Mouse (Mus musculus) right cerebral cortex, postnatal 36 days (tissue): ENCODE measurements around the gene Zkscan6.

Experiments
- DNase-seq, 2 experiments: peaks; one replicate each; pipeline ENCODE4 v3.0.0; 2022; ENCODE audit warnings: low spot score in 2 of 2, mixed read lengths in 1 of 2

The Zkscan6 gene

DNA sequence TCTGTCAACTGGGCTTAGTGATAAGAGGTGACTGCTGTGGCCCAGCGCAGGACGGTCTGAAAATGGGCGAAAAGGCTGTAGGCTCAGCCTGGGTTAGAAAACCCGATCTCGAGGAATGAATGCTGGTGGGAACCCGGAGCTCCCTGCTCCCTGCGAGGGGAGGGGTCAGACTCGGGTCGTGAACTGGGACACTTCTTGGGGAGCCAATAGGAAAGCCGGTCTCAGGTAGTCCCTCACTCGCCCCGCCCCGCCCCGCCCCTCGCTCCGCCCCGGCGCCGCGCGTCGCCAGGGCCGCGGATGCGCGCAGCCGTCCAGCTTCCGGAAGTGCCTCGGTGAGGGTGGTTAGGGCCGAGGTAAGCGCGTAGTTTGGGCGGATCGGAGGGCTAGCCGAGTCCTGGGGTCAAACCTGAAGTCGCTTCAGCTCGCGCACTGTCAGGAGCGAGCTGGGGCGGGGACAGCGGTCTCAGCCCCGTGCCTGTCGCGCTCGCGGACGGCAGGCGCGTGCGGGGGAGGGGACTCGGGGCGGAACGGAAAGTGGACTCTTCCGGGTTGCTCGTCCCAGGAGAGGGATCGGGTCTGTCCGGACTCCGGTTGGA is at the start of gene Zkscan6:
Zkscan6 (plus strand) TSS at position 267 of the 596 bp plus-strand sequence.
- DNase-seq, result peak; percentile 80 to 86

DNA sequence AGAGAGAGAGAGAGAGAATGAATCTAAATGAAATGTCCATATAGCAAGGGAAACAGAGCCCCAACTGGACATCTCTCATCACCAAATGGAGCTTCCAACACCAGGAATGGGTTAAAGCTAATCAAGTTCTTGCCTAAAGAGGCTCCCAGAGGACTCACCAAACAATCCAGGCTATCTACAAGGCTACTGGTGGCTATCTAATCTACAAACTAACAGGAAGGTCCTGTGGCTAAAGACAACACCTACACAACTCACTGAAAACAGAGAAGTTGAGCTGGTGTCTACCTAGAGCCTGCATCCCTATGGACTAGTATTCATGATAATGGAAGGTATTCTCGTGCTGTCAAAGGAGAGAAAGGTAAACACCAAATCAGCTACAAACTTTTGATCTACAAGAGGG is 47.6 kb upstream of the Zkscan6 start:
- DNase-seq, result no peak

DNA sequence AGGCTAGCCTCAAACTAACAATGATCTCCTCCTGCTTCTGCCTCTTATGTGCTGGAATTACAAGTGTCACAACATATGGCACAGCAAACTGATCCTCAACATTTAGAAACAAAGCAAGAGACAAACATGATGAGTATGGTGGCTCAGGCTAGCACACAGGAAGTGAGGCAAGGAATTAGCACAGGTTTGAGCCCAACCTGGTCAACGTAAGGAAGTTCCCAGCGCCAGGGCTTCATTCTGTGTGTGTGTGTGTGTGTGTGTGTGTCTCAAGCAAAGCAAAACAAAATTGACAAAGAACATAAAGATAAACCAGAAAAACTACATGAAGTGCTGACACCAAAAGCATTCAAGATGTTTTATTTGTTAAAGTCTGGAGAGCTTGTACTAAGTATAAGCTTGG is 46.1 kb upstream of the Zkscan6 start:
- no peak for DNase-seq

DNA sequence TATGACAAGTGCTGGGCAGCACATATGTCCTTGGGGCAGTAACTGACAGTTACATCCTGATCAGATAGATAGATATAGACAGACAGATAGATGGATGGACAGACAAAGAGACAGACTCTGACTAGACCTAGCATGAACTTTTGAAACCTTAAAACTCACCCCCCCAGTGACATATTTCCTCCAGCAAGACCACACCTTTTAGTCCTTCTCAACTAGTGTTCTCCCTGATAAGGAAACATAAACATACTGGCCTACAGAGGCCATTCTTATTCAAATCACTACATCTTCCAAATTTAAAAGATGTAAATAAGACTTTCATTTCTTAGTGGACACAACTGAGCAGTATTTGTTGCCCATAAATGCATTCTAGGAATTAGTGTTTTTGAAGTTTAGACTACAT is 38.5 kb upstream of the Zkscan6 start:
- no peak for DNase-seq

DNA sequence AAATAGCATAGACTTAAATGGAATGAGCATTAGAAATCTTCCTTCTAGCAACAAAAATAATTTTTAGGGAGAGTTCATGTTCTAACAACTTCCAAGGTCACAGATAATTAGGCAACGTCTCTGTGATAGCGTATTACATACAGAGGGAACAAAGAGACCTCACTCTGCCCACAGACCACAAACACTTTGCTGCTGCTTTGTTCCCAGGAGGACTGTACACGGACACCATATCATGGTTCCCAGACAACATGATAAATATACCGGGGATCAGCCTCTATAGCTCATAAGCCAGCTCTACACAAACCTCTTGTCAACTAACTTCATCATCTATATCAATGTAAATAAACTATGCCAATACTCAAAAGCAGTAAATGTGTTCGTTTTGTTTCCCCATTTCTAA is 37.0 kb upstream of the Zkscan6 start:
- DNase-seq, result no peak

DNA sequence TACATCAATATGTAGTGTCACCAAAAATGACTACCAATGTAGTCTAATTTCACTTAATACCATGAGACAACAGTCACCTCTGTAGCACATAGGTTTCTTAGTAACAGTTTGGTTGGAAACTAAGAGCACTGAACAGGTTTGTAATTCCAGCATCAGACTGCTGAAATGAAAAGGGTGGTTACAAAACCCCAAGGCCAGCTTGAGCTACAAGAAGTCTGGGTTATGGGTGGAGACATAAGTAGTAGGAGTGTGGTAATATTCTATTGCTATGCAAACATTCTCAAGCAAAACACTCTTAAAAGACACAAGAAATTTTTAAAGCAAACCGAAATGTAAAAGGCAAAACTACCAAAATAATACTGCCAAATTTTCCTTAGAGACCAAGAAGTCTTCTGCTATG is 35.4 kb upstream of the Zkscan6 start:
- no peak for DNase-seq

DNA sequence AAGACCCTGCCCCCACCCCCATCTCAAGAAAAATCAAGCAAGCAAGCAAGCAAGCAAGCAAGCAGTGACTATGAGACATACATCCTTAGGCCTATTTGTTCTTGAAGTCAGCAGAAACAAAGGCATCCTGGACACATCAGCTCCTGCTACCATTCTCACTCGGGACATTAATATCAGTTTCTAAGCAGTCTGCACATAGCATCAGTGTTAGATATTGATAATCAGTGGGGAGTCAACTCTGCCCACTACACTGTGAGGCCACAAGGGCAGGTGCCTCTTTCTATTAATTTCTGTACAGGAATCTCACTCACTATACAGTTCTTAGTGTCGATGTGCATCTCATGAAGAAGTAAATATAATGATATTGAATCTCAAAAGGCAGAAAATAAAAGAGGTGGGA is 33.4 kb upstream of the Zkscan6 start:
- no peak for DNase-seq

DNA sequence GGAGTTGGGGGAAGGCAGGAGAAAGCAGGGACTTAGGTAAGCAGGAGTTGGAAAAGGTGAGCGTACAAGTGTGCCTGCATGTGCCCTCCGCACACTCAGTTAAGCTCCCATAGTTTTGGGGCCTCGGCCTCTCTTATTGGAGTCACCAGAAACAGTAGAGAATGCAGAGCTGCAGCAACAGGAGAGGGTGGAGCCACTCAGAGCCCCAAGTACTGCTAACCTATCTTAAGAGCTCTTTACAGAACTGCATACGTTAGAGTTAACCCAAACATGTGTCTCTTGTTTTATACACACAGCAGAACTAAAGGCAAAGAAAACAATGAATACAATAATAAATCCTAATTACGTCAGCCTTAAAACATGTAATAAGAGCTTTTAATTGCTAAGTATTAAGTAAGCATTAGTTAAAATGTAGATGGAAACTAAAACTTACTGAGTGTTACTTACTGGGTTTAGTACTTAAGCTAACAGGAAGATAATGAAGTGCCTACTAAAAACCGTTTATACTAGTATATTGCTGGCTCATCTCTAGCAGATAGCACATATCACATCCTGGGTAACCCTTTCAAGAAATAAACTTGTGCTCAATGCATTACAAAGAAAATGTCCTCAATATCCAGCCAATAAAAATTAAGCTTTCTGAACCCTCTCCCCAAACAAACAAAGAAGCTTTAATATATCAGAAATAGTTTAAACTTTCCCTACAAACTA is 32.9 kb upstream of the Zkscan6 start:
- no peak for DNase-seq

DNA sequence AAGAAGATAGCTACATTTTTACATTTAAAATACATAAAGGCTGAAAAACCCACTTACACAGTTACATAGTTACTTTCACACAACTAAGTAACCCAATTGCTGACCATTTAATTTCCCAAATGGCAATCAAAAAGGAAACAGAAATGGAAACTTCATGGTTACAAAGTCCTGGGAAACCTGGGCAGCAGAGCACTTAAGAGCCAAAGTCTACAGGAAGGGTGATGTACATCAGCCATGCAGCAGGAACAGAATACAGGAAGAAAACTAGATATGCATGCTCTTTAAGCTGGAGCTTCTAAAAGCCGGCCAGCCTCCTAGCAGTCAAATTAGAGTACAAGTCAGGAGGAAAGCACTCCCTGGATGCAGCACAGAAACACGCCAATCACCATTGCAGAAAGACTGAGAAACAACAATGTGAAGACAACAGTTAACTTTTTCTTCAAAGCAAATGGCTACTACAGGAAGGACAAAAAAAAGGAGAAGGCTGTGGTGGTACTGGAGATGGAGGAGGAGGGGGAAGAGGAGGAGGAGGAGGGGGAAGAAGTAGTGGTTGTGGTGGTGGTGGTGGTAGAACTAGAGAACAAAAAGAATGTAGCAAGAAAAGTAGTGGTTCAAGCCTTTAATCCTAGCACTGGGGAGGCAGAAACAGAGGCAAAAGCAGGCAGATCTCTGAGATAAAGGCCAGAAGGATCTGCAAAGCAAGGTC is 29.9 kb upstream of the Zkscan6 start:
- no peak for DNase-seq

DNA sequence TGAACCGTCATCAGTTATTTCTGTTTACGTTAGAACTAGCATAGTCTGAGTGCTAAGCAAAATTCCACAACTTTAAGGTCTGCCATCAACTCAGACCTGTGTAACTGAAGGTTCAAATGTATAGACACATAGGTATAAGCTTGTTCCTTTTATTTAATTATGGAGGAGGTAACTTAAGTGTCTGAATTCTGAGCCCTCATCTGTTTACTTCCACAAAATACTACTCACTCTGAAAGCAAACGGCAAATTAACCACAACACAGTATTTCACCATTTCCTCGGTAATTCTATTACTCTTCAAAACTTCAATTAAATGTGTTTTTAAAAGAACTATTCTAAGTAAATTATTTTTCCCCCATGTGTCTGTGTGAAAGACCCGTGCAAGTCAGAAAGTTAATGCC is 29.2 kb upstream of the Zkscan6 start:
- DNase-seq, result no peak

DNA sequence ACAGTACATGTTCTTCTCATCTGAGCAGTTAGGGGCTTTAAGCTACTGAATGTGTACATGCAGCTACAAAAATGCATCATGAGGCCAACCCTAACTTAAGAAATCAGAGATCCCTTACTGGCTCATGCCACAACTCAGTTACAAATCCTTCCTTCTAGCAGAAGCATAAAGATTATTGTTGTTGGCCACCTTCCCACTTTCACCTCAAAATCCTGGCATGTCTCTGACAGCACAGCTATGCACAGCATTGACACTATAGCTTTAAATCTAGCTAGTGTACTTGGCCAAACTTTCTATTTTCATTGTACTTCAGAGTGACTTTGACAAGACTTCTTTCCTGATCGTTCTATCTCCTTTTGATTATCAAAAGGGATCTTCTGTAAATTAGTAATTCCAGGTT is 27.9 kb upstream of the Zkscan6 start:
- no peak for DNase-seq

DNA sequence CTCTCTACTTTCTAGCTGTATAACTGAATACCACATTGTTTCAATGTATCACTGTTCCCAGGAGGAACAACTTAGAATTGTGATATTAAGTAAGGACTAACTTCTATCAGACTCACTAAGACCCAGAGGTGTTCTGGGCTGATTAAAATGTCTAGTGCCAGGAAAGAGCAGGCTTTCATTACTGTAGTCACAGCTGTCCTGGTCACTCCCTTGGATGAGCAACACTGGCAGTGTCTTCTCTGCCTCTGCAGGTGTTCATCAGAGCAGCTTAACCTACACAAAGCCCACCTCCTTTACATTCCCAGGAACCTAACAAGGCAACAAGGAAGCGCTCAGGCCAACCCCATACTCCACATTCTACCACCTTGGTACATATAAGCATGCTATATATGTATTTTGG is 27.4 kb upstream of the Zkscan6 start:
- DNase-seq, result no peak

DNA sequence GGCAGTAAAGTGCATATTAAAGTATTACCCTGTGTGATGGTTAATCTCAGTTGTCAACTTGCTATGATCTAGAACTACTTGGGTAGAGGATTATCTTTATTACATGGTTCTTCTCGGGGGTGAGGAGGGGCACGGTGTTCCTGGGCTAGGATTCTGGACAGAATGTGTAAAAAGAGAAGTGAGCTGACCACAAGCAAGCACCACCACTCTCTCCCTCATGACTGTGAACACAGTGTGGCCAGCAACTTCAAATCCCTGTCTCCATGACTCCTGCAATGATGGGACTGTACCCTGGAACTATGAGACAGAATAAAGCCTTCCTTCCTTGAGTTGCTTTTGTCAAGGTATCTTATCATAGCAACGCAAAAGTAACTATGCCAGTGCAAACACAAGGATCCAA is 25.4 kb upstream of the Zkscan6 start:
- DNase-seq, result no peak

DNA sequence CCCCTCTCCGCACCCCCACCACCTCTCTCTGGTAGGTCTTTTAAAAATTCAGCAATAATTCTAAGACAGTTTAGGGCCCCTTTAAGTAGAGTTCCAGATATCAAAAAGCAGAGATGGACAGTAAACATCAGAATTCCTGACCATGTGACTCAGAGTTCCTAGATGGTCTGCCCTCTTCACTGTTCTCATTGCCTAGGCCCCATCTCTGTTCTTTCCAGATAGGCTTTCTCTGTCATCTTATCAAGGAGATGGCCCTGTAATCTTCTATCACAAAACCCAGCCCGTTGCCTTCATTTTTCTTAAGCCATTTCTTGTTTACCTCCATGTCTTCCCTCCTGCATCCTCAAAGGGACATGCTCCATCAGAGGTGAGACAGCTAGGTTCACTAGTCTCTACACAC is 20.8 kb upstream of the Zkscan6 start:
- DNase-seq, result no peak

DNA sequence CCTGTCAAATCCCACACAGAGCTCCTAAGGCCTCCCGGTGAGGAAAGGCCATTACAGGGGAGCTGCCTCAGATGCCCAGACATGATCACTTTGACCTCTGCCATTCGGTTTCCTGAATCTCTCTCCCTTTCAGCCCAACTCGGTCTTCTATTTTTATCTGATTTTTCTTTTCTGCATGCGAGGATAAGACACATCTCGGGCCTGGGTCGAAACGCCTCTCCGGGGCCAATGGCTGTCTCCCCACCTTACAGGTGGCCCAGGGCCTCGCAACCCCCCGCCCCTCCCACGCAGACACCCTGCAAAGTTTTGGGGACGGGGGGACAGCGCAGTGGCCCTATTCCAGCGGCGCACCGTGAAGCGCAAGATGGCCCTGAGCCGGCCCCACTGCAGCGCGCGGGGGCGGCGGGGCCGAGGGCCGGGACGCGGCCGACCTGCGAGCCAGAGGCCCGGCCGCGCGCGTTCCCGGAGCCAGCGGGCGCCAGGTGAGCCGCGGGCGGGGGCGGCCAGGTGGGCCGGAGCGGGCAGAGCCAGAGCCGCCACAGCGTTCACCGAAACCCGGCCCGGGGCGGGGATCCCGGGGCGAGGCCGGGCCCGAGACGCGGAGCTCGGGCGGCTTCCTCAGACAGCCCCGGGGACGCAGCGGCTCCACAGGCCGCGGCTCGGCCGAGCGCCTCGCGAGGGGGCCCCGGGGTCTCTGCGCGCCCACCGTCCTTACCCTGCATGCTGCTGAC is 19.4 kb upstream of the Zkscan6 start:
- DNase-seq, result no peak

DNA sequence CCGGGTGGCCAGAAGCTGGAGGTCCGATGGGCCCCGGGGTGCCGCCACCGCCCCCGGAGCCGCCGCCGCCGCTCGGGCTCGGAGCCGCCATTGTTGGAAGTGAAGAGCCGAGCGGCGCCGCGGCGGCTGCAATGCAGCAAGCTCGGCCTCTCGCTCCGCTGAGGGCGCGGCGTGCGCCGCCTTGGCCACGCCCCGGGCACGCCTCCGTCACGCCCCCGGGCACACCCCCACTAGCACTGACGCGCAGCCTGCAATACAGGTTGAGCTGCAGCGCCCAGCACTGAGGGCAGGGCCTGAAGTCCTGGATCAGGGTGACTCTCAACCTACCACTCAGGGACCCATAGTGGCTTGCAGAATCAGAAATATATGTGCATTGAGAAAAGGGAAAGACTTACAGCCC is 18.8 kb upstream of the Zkscan6 start, which contains the start of gene Map2k4:
Map2k4 (minus strand) TSS at position 144 of the 400 bp plus-strand sequence.
- DNase-seq, result peak; percentile 86 to 89

DNA sequence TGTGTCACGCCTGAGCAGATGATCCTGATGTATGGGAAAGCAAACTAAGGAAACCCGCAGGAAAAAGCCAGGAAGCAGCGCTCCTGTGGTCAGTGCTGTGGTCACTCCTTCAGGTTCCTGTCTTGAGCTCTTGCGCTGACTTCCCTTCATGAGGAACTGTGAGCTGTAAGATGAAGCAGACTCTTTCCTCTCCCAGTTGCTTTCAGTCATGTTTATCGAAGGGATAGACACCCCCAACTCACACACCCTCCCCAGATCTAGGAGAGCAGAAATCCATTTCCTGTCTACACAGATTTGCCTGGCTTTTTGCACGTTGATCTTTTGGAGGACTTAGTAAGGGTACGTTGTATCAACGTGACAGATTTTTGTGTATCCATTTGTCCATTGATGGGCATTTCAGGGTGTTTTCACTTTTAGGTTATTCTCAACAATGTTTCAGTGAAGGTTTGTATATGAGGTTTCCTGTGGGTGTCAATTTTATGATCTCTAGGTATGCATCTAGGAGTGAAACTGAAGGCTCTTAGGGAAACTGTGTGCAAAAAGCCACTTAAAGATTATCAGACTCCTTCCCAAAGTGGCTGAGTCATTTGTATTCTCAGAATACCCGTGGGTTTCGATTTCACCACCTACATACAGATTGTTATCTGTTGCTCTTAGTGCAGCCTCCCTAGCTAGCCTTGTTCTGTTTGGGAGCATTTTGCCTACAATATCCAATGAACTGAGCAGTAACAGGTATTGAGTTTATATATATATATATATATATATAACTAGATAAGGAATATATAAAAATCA is 12.4 kb upstream of the Zkscan6 start:
- DNase-seq, result no peak

DNA sequence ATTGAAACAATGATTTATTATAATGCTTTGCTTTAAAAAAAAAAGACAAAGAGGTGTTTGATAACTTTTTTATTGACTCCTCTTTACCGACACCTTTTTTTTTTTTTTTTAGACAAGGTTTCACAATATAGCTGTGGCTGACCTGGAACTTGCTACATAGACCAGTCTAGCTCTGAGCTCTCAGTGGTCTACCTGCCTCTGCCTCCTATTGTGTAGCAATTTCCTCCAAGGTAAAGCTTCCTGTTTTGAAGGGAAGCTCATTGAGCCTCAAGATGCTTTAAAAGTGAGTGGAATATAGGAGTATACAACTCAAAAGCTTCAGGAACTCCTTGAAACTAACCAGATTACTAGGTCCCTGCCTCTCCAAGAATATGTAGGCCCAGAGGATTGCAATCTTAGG is 11.1 kb upstream of the Zkscan6 start:
- DNase-seq, result no peak

DNA sequence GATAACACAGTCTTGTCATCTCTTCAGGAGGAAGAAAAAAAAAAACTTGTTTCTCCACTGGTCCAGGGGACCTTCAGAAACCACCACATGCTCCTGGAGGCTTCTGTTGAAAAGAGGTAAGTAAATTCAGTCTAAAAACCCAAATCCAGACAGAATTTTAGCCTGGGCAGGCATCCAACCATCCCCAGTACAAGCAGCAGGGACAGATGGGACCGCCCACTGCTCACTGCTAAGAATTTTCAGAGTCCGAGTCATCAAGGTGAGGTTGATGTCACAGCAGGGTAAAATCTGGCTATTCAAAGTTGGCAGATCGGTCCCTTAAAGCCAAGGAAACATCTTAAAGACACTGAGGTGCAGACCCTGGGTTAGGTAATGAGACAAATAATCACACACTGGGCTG is 5.1 kb upstream of the Zkscan6 start:
- peak; percentile 73 to 82 for DNase-seq

DNA sequence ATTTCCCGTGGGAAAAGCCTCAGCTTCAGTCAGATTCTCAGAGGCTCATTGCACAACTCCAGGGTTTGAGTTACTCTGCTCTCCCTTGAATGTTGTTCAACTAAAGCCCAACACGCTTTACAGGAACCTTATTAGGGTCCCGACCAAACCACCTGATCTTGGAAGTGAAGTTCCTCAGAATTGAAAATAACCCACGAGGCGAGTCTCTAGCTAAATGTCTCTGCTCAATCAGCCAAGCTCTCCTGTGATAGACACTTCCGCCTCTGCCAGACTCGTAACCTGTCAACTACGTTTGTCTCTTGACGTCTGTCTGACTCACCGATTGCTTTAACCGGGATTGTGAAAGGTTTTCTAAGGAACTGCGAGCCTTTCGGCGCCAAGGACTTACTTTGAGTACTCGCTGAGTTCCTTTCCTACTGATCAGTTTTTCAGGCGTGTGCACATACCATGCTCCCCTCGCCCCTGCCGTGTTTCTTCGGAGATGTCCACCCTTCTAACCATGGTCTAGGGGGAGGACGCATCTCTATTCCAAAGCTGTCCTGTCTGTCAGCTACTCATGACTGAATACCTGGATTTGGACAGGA is 562 bp upstream of the Zkscan6 start:
- DNase-seq, result peak in 1 of 2 experiments; percentile 18

DNA sequence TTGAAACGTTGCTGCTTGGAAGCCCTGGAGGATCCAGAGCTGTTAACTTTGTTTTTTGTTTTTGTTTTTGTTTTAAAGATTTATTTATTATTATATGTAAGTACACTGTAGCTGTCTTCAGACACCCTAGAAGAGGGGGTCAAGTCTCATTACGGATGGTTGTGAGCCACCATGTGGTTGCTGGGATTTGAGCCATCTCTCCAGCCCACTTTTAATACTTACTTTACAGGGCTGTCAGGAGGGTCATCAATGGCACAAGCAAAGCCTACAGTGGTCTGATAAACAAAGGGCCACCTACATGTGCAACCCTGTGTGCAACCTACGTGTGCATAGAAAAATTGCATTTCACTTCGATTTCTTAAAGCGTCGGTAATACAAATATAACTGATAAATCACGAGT is 626 bp downstream of the Zkscan6 start:
- DNase-seq, result no peak
